Mouse (Mus musculus) urinary bladder, postnatal 14 days (tissue): ENCODE data around the gene Atp2b4.

Experiments used
- DNase-seq: peaks from one replicate; pipeline ENCODE4 v3.0.0; 2021; ENCODE audit warnings: low spot score

The Atp2b4 gene

GRCm38 (mm10) chr1:133800948-133801393 is at the start of gene Atp2b4:
Gene Atp2b4, minus strand, starts transcription at chr1:133801041.
- DNase-seq: peak; percentile 98

- no peak for DNase-seq
These were observed 43.9 kb upstream of the Atp2b4 start for GRCm38 (mm10) chr1:133844734-133845133.

GRCm38 (mm10) chr1:133843900-133844299 is 43.1 kb upstream of the Atp2b4 start:
- no peak for DNase-seq

GRCm38 (mm10) chr1:133843370-133843769 is 42.5 kb upstream of the Atp2b4 start:
- no peak for DNase-seq

GRCm38 (mm10) chr1:133842074-133842725 is 41.4 kb upstream of the Atp2b4 start:
- DNase-seq: no peak

- DNase-seq: no peak
These were observed 40.5 kb upstream of the Atp2b4 start for GRCm38 (mm10) chr1:133841171-133841926.

- no peak for DNase-seq
These were observed 39.7 kb upstream of the Atp2b4 start for GRCm38 (mm10) chr1:133840530-133840929.

GRCm38 (mm10) chr1:133834309-133834708 is 33.5 kb upstream of the Atp2b4 start:
- peak; percentile 59 for DNase-seq

- no peak for DNase-seq
These were observed 31.9 kb upstream of the Atp2b4 start for GRCm38 (mm10) chr1:133832781-133833180.

GRCm38 (mm10) chr1:133826193-133826592 is 25.4 kb upstream of the Atp2b4 start:
- DNase-seq: no peak

- DNase-seq: peak; percentile 22
These were observed 24.7 kb upstream of the Atp2b4 start for GRCm38 (mm10) chr1:133825543-133825942.

GRCm38 (mm10) chr1:133825140-133825539 is 24.3 kb upstream of the Atp2b4 start:
- no peak for DNase-seq

- DNase-seq: no peak
These were observed 20.3 kb upstream of the Atp2b4 start for GRCm38 (mm10) chr1:133821144-133821543.

- no peak for DNase-seq
These were observed 19.3 kb upstream of the Atp2b4 start for GRCm38 (mm10) chr1:133820100-133820499.

GRCm38 (mm10) chr1:133818531-133818930 is 17.7 kb upstream of the Atp2b4 start:
- no peak for DNase-seq

GRCm38 (mm10) chr1:133815747-133816491 is 15.1 kb upstream of the Atp2b4 start:
- DNase-seq: no peak

GRCm38 (mm10) chr1:133809376-133809775 is 8.5 kb upstream of the Atp2b4 start:
- no peak for DNase-seq

GRCm38 (mm10) chr1:133808020-133808419 is 7.2 kb upstream of the Atp2b4 start:
- DNase-seq: no peak

GRCm38 (mm10) chr1:133801743-133802142 is 902 bp upstream of the Atp2b4 start:
- peak; percentile 22 for DNase-seq

GRCm38 (mm10) chr1:133800512-133800911 is 329 bp downstream of the Atp2b4 start:
- DNase-seq: no peak

GRCm38 (mm10) chr1:133799686-133800445 is 975 bp downstream of the Atp2b4 start:
- DNase-seq: peak; percentile 33
